Mouse (Mus musculus): Measurements from ENCODE around the gene Crb2. TPM values are rescaled to one million over a fixed set of nuclear protein-coding genes. Genes with fewer than 3 reads are reported as not detected.

Crb2 gene
- total and polyA plus RNA-seq, 2 experiments: 0.04 TPM; not detected in 1

DNA sequence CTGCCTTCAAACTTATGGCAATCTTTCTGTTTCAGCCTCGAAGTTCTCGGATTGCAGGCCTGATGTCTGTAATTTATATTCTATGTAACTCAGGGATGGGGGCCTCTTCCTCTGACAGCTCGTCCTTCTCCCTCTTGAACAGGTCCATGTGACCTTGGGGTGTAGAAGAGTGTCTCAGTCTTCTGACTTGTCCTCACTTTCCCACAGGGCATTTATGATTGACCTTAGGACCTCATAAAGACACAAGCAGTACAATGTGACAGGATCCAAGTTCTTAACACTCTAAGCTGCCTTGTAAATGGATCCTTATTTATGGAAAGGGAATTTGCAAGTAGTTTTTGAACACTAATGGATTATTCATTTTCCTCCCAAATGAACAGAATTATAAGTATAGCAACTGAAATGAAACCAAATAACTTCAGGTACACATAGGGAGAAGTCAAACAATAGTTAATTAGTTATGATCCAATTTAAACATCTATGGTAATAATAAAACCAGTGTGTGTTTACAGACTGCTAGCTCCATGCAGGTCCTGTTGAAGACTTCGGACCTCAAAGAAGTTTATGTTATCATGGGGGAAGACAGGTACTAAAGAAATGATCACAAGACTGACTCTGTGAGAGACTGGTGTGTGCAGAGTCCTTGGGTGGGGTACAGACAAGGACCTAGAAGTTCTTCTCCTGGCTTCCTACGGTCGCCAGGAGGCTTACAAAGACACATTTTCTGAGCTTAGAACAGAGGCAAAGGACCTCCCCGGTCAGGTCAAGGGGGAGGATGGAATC is 62.3 kb downstream of the Crb2 start:
- no peak for TF ChIP-seq CTCF (IDR thresholded peaks at IDR 0.05; ENCODE audit: low read depth, low read length)
- no peak for TF ChIP-seq POLR2A (IDR thresholded peaks at IDR 0.05; ENCODE audit: extremely low read depth, insufficient read depth, low read length)
- H3K79me2 ChIP-seq (ENCODE audit: control insufficient read depth, insufficient read depth, low read length): no peaks in the 10 kb centered on the region
- no peak overlapping the region for H3K9ac ChIP-seq (ENCODE audit: low read depth, low read length)
- WGBS: 85% methylated on average over 7 of the region's 7 CpGs
- no peak for DNase-seq (ENCODE audit: extremely low read depth, low read depth, low spot score)
- no peaks in the 10 kb centered on the region for H3K27me3 ChIP-seq (ENCODE audit: control insufficient read depth, insufficient read depth, low read length)
- no peaks in the 10 kb centered on the region for H3K4me1 ChIP-seq (ENCODE audit: control insufficient read depth, insufficient read depth, low read length)
- peaks cover 5% of the 10 kb centered on the region for H3K36me3 ChIP-seq (ENCODE audit: control insufficient read depth, insufficient read depth, low read length)
- H3K27ac ChIP-seq (replicated peaks; ENCODE audit: insufficient read depth, low read depth, low read length): no peak overlapping the region
- H3K4me3 ChIP-seq (ENCODE audit: insufficient read depth, low read depth, low read length): no peak overlapping the region

DNA sequence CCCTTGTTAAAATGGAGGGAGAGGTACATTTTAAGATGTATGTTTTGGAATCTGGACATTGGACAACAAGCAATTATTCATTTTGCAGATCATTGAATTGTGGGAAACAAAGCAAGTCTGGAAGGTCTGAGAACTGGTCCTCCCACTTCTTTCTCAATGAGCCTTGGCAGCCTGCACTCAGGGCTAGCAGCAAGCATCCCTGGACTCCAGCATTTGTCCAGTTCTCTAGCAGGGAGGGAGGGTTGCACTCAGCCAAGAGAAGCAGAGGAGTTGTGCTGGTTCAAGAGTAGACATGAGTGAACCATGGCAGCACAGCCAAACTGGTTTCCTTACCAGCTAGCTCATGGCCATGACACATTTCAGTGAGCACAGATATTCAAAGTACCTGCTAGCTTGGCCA is 63.9 kb downstream of the Crb2 start:
- no peak for TF ChIP-seq CTCF (IDR thresholded peaks at IDR 0.05; ENCODE audit: low read depth, low read length)
- TF ChIP-seq POLR2A (IDR thresholded peaks at IDR 0.05; ENCODE audit: extremely low read depth, insufficient read depth, low read length): no peak
- Histone ChIP-seq H3K4me3 (ENCODE audit: insufficient read depth, low read depth, low read length) (no peak overlapping the region), H3K27me3 (ENCODE audit: control insufficient read depth, insufficient read depth, low read length) (no peaks in the 10 kb centered on the region), H3K27ac (replicated peaks; ENCODE audit: insufficient read depth, low read depth, low read length) (no peak overlapping the region), H3K79me2 (ENCODE audit: control insufficient read depth, insufficient read depth, low read length) (no peaks in the 10 kb centered on the region), H3K9ac (ENCODE audit: low read depth, low read length) (no peak overlapping the region), H3K36me3 (ENCODE audit: control insufficient read depth, insufficient read depth, low read length) (peaks cover 5% of the 10 kb centered on the region), H3K4me1 (ENCODE audit: control insufficient read depth, insufficient read depth, low read length) (no peaks in the 10 kb centered on the region)
- no peak for DNase-seq (ENCODE audit: extremely low read depth, low read depth, low spot score)

DNA sequence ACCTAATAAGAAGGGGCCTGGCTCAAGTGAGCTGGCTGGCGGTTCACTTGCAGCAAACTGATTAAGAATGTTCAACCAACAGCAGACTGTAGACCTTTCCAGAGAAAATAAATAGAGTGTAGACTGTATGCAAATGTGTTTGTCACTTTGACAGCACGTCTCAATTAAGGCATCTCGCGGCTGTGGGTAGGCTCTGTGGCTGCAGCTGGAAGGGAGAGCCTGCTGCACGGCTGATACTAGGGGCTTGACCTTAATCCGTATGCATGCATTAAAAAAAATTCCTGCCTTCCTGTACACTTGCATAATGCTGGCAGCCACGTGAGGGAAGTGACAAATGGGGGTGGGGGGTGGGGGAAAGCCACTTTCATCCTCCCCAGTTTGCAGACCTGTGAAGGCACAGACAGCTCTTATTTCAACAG is 66.1 kb downstream of the Crb2 start:
- no peak for DNase-seq (ENCODE audit: extremely low read depth, low read depth, low spot score)
- no peak overlapping the region for H3K27ac ChIP-seq (replicated peaks; ENCODE audit: insufficient read depth, low read depth, low read length)
- H3K79me2 ChIP-seq (ENCODE audit: control insufficient read depth, insufficient read depth, low read length): no peaks in the 10 kb centered on the region
- no peak overlapping the region for H3K4me3 ChIP-seq (ENCODE audit: insufficient read depth, low read depth, low read length)
- no peaks in the 10 kb centered on the region for H3K27me3 ChIP-seq (ENCODE audit: control insufficient read depth, insufficient read depth, low read length)
- H3K4me1 ChIP-seq (ENCODE audit: control insufficient read depth, insufficient read depth, low read length): no peaks in the 10 kb centered on the region
- no peak overlapping the region for H3K9ac ChIP-seq (ENCODE audit: low read depth, low read length)
- no peak for TF ChIP-seq CTCF (IDR thresholded peaks at IDR 0.05; ENCODE audit: low read depth, low read length)
- TF ChIP-seq POLR2A (IDR thresholded peaks at IDR 0.05; ENCODE audit: extremely low read depth, insufficient read depth, low read length): no peak
- WGBS: 71% methylated on average over 7 of the region's 7 CpGs
- peaks cover 6% of the 10 kb centered on the region for H3K36me3 ChIP-seq (ENCODE audit: control insufficient read depth, insufficient read depth, low read length)

DNA sequence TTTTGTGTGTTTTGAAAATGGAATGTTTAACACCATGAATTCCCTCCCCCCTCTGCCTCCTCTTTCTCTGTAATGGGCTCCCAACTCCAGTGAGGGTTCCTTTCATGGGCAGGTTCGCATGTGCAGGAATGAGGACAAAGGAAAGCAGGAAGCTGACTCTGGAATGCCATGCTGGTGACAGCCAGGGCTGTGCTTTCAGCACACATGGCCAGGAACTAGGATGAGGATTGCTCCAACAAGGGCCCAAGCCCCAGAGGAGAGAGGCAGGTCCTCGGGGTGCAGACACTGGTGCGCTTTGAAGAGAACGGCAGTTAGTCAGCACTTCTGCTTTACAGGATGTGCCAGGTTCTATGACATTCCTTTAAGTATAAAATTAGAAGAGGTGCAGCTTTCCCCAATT is 66.7 kb downstream of the Crb2 start:
- WGBS: 72% methylated on average over 4 of the region's 4 CpGs
- Histone ChIP-seq H3K9ac (ENCODE audit: low read depth, low read length) (no peak overlapping the region), H3K4me3 (ENCODE audit: insufficient read depth, low read depth, low read length) (no peak overlapping the region), H3K27ac (replicated peaks; ENCODE audit: insufficient read depth, low read depth, low read length) (no peak overlapping the region), H3K27me3 (ENCODE audit: control insufficient read depth, insufficient read depth, low read length) (no peaks in the 10 kb centered on the region), H3K36me3 (ENCODE audit: control insufficient read depth, insufficient read depth, low read length) (peaks cover 6% of the 10 kb centered on the region), H3K4me1 (ENCODE audit: control insufficient read depth, insufficient read depth, low read length) (no peaks in the 10 kb centered on the region), H3K79me2 (ENCODE audit: control insufficient read depth, insufficient read depth, low read length) (no peaks in the 10 kb centered on the region)
- no peak for TF ChIP-seq POLR2A (IDR thresholded peaks at IDR 0.05; ENCODE audit: extremely low read depth, insufficient read depth, low read length)
- no peak for TF ChIP-seq CTCF (IDR thresholded peaks at IDR 0.05; ENCODE audit: low read depth, low read length)
- no peak for DNase-seq (ENCODE audit: extremely low read depth, low read depth, low spot score)

Other genes starting within 250 kb of the Crb2 start
- gene Strbp, start 72.4 kb upstream of the Crb2 start, total RNA-seq (2014; rRNA removed): 18.6 TPM in 2 replicates
- gene Strbp, start 72.4 kb upstream of the Crb2 start, polyA plus RNA-seq (2012; rRNA removed): 2.6 and 3.9 TPM in 2 replicates

All from liver, adult 2 months (tissue).